Mouse (Mus musculus): Measurements from ENCODE around the gene Mcoln3.
A peak's percentile ranks its signal among the peaks of the same experiment; 100 is the strongest.

The Mcoln3 gene

GRCm38 (mm10) chr3:146177748-146178582, 60.7 kb downstream of the Mcoln3 start:
- DNase-seq: peak; percentile 91

GRCm38 (mm10) chr3:146180341-146180740, 63.1 kb downstream of the Mcoln3 start:
- no peak for DNase-seq

GRCm38 (mm10) chr3:146180986-146181385, 63.7 kb downstream of the Mcoln3 start:
- DNase-seq: peak; percentile 64

- peak; percentile 40 for DNase-seq
These were observed 67.9 kb downstream of the Mcoln3 start for GRCm38 (mm10) chr3:146184992-146185657.

GRCm38 (mm10) chr3:146186033-146186432, 68.8 kb downstream of the Mcoln3 start:
- no peak for DNase-seq

GRCm38 (mm10) chr3:146189933-146190332, 72.7 kb downstream of the Mcoln3 start:
- no peak for DNase-seq
